Mouse (Mus musculus) right cerebral cortex, postnatal 25 days (tissue): ENCODE measurements around the gene Llgl2.

Experiments used
- DNase-seq: peaks from one replicate; pipeline ENCODE4 v3.0.0; 2022

The Llgl2 gene

GRCm38 (mm10) chr11:115884361-115884760, 60.5 kb downstream of the Llgl2 start:
- no peak for DNase-seq

DNA sequence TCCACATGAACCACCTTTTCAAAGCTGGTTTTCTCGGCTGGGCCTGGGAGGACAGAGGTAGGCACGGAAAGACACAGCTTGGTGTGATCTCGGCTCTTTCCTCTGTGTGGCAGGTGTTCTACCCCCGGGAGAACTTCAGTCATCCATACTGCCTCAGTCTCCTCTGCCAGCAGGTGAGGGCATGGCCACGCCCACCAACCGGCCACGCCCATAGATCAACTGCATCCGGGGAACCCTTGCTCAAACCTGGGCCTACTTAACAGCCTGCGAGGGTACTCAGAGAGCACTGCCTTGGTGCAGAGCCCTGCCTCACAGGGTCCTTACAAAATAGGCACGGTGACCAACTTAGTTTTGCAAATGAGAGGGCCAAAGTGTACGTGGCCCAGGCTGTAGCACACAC, 61.4 kb downstream of the Llgl2 start:
- no peak for DNase-seq

DNA sequence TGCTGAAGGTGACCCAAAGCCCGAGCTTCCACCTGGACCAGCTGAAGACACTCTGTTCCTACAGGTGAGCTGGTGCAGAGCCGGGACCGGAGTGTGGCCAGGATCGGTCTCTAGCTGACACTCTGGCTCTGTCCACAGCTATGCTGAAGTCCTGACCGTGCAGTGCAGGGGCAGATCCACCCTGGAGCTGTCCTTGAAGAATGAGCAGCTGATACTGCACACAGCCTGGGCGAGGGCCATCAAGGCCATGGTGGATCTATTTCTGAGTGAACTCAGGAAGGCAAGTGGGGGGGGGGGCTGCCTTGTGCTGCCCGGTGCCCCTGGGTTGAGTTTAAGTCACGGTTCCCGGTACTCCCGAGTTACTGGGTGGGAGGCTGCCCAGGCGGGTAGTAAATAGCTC, 62.6 kb downstream of the Llgl2 start:
- no peak for DNase-seq

DNA sequence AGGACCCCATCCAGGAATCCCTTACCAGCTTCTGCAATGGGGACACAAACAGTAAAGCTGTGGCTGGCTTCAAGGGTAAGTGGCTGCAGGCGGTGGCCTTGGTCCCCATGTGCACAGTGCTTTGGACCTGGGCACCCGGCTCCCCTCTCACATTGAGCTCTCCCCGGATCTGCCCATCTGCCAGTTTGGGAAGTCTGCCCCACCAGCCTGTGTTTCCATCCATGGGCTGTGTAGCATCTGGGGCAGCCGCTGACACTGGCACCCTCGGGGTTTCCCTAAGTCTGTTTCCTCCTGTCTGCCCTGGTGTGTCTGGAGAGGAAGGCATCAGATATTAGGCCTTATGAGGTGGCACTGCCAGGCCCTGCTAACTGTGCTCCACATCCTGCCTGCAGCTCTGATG, 64.2 kb downstream of the Llgl2 start:
- no peak for DNase-seq

DNA sequence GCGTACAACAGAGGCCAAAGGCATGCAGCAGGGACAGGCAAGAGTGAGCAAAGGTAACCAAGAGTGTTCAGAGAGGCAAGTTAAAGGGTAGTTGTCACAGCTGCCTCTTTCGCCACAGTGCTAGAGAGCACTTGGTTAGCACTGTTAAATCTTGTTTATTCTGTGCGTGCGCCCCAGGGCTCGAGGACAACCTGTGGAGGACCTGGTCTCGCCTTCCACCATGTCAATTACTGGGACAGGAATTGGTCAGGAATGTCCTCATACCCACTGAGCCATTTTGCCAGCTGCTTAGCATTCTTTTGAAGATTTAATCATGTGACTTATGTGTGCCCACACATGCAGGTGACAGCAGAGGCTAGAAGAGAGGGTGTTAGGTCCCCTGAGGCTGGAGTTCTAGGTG, 65.3 kb downstream of the Llgl2 start:
- no peak for DNase-seq

- DNase-seq, result no peak
Observed at GRCm38 (mm10) chr11:115892213-115892612, 68.4 kb downstream of the Llgl2 start.

DNA sequence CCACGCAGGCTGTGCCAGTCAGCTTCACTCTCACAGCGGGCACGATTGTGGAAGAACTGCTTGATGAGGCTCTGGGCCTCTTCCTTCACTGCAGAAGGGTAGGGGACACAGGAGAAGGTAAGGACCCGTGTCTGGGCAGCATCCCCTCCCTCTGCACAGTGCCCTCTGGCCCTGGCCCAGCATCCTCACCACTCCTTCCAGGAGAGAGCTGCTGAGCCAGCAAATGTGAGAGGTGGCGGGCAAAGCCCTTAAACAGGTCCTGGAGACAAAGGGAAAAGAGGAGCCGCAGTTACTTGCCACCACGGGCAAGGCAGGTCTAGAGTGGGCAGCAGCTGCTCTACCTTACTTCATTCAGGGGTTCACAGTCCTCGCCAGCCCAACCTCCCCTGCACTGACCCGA, 69.2 kb downstream of the Llgl2 start:
- no peak for DNase-seq

DNA sequence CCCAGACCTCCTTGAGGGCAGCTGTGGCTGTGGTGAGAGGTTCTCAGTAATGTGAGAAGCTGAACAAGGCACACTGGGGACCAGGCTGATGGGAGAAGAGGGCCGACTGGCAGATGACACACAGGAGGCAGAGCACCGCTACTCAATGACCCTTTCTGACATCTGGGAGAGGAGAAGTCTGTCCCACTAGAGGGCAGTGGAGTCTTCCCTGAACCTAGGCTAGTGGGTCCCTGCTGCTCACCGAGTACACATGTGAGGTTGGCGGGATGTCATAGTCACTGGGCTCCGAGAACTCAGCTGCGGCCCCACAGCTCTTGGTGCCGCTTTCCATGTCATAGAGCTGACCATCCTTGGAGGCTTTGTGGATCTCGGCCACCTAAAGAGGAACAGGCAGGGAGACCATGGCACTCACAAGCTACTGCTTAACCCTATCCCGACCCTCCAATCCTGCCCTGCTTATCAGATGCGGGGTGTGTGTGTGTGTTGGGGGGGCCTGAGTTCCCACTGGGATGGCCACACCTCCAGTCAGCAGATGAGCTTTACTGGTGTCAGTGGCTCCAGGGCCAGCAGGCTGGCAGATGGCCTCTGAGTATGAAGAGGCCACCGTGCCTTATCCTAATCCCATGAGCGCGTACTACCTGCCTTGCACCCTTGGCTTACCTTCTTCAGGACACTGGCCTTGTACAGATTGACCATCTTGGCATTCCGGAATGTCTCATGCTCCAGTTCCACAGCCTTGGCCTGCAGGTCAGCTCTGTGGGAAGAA, 71.1 kb downstream of the Llgl2 start:
- no peak for DNase-seq

DNA sequence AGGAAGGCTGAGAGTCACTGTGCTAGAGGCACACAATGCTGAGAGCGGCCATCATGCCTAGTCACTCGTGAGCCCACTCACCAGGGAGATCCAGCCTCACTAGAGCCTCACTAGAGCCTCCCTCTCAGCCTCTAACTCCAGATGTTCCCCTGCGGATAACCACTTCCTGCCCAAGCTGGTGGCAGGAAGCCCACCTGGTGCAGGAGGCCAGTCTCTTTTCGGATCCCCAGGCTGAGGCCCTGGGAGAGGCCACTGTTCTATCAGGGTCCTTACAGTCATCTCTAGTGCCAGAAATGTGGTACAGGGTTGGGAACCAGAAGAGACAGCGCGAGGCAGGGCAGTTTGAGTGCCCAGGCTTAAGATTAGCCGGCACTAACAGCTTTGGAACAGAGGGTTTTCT, 74.6 kb downstream of the Llgl2 start:
- no peak for DNase-seq

DNA sequence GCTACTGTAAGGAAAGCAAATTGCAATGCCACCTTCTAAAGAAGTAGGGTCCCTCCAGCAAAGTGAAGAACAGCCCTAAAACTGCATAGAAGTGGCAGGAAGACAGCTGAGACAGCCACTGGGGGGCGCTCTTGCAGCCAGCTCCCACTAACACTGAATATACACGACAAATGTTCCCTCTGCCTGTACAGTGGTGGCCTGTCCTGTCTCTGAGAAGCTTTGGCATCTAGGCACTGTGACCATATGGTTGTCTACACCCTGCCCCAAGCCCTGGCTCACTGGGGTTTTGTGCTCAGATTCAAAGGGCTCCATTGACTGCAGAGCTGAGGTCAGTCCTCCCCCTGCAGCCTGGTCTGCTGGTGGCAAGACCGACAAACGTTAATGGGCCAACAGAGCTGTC, 75.0 kb downstream of the Llgl2 start:
- DNase-seq, result peak; percentile 18

GRCm38 (mm10) chr11:115899486-115900266, 75.8 kb downstream of the Llgl2 start, which contains the start of gene Smim5:
TSS of gene Smim5 (plus strand) at chr11:115899966.
- DNase-seq, result no peak

DNA sequence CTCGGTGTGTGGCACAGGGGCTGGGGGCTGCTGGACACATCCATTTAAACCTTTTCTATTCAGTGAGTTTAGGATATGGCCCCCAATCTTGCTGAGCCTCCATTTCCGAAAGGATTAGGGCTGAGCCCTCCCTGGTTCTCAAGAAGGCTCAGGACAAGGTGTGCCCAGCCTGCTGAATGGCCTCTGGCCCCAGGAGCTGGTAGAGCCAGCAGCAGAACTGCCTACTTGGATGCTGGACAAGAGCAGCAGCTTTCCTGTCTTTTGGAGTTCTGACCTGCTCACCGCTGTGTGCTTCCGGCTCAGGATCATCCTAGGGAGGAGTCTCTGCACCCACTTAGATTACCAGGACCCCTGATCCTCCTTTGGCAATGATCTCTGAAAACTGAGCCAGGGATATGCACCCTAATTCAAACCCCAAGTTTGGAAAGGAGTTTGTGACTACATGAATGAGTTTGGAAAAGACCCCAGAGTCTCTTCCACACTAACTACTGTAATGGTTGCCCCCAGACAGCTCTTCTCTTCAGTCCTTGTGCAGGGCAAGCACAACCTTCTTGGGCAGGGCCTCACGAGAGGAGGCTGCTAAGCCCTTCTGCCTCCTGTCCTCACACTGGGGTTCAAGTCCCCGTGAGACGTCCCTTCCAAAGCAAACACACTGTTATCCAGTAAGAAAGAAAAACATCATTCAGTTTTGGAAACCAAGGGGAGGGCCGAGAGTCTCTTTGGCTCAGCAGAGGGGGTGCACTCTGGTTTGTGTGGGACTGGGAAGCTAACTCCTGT, 76.9 kb downstream of the Llgl2 start:
- no peak for DNase-seq

GRCm38 (mm10) chr11:115901338-115902161, 77.7 kb downstream of the Llgl2 start:
- DNase-seq, result no peak

DNA sequence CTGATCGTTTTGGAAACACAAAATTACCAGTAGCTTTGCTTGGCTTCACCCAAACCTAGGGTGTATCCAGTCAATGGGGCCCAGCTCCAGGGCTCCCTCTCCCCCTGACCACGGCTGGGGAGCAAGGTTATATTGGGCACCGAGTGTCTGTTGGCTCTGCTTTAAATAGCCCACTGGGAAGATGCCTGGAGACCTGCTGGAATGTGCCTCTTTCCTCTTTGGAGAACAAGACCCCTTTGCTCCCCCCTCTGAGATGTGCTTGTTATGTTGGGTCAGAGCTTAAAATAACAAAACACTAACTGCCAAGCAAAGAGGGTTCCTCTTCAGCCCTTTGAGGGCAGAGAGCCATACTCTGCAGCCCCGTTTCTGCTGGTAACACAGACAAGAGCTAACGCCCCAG, 78.3 kb downstream of the Llgl2 start:
- no peak for DNase-seq

GRCm38 (mm10) chr11:115902831-115903230, 79.0 kb downstream of the Llgl2 start:
- DNase-seq, result no peak

DNA sequence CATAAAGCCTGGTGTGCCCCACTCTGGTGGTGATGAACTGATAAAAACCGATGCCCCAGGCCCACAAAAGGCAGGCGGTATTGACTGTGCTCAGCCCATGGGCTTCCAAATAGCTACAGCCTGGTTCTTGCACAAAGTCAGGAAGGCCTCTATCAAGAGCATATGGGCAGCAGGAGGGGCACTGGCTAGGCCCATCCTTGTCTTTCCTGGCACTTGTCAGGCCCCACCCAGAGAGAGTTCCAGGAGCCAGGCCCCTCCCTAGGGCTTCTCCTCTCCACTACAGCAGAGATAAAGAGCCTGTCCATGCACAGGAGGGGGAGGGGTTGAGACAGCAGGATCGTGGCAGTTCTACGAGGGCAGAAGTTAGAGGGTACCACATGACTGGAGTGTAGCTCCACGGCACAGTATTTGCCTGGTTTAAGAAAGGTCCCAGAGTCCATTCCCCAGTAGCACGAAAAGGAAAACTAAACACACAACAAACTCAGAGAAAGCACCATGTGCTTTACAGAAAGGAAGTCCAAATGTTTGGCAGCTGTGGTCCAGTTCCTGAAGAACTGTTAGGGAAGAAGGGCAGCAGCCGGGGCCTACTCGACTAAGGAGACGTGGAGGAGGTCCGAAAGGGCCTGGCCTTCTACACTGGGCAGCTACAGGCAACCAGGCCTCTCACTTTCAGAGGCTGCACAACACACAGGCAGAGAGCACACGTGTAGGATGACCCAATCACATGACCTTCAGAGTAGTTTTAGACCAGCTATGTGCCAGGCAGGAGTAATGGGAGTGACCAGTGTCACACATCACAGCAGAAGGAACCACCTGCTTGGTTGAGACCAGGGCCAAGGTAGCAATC, 79.8 kb downstream of the Llgl2 start:
- no peak for DNase-seq

- DNase-seq, result no peak
Observed at GRCm38 (mm10) chr11:115904231-115904955, 80.5 kb downstream of the Llgl2 start.
